Comparison of ENCODE assay signal across 13 mouse cellular contexts in the genomic region with DNA sequence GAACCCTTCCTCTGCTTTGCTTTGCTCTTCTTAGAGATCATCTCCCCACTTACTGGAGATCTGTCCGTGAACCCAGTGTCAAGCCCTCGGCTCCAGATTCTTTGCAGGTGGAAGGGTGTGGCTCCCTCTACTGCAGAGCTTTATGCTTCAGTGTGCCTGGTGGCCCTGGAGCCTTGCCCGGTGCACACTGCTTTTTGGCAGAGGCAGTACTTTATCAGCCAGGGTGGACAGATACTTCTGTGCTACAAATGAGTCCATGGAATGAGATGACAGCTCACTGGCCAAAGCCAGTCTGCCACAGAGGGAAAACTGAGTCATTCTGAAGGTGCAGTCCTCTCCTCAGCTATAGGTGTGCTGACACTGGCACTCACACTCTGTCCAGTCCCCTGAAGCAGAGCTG.
DNase-seq lines count a peak whose midpoint lies in the region.
"Had no signal": no experiment of that assay in that cellular context is flagged by ENCODE, and none has a peak within 500 bp of the region (broad histone marks: within the 10 kb centered on the region; RNA-seq: fewer than 3 reads in every experiment).

No protein-coding gene starts in this region.

- no peaks in the 10 kb centered on the region for H3K27me3 ChIP-seq in midbrain, embryonic 10.5 days (ENCODE audit: low read depth, poor library complexity, severe bottlenecking)
- H3K27me3 ChIP-seq: embryonic facial prominence, embryonic 12.5 days; liver, embryonic 13.5 days; neural tube, embryonic 13.5 days had no signal

- 84% methylated on average over 3 of the region's 3 CpGs for WGBS in midbrain, embryonic 10.5 days

- no peak overlapping the region for H3K4me3 ChIP-seq in midbrain, embryonic 10.5 days
- H3K4me3 ChIP-seq: embryonic facial prominence, embryonic 12.5 days; liver, embryonic 13.5 days; megakaryocyte, embryonic 14.5 days; neural tube, embryonic 13.5 days had no signal

- DNase-seq in testis, postnatal 10 days (ENCODE audit: low spot score): peak; percentile 64
- DNase-seq in testis, postnatal 14 days (ENCODE audit: low spot score): no peak
- DNase-seq in cerebellum, adult 18-20 months: peak; percentile 85 to 87
- peak; percentile 46 to 61 for DNase-seq in heart, adult 9 months (ENCODE audit: low spot score in 2 of 2)
- DNase-seq in midbrain, embryonic 10.5 days (ENCODE audit: low spot score): no peak
- DNase-seq in layer of hippocampus, adult 11-12 months (ENCODE audit: low spot score): no peak
- DNase-seq in B cell, adult 2 months: no peak
- DNase-seq: liver, embryonic 13.5 days; thymus, postnatal 14 days had no signal

- no peaks in the 10 kb centered on the region for H3K36me3 ChIP-seq in midbrain, embryonic 10.5 days
- H3K36me3 ChIP-seq: embryonic facial prominence, embryonic 12.5 days; liver, embryonic 13.5 days; neural tube, embryonic 13.5 days had no signal

- H3K9me3 ChIP-seq in midbrain, embryonic 10.5 days (replicated peaks): no peaks in the 10 kb centered on the region
- H3K9me3 ChIP-seq: embryonic facial prominence, embryonic 12.5 days; G1E; liver, embryonic 13.5 days; megakaryocyte, embryonic 14.5 days; neural tube, embryonic 13.5 days had no signal

- no peak overlapping the region for H3K27ac ChIP-seq in midbrain, embryonic 10.5 days (replicated peaks)
- H3K27ac ChIP-seq: embryonic facial prominence, embryonic 12.5 days; liver, embryonic 13.5 days; neural tube, embryonic 13.5 days had no signal

- H3K4me1 ChIP-seq in midbrain, embryonic 10.5 days: peaks cover 23% of the 10 kb centered on the region; the same call in 1 of the 2 replicates
- H3K4me1 ChIP-seq: embryonic facial prominence, embryonic 12.5 days had no signal

Comparison
In these comparisons a context has a peak if more than half of its experiments do, and no peak if none do; other contexts are left out.
1. DNase-seq: peak in testis, postnatal 10 days (single experiment), cerebellum, adult 18-20 months (2 of 2) and heart, adult 9 months (2 of 2); none in testis, postnatal 14 days (single experiment), midbrain, embryonic 10.5 days (single experiment), layer of hippocampus, adult 11-12 months (single experiment) and B cell, adult 2 months (0 of 2).